Mouse (Mus musculus) limb, embryonic 14.5 days (tissue): ENCODE measurements around the gene Olfr49. TPM values are rescaled to one million over a fixed set of nuclear protein-coding genes. Genes with fewer than 3 reads are reported as not detected.

Source experiments
- ATAC-seq: fragments of 200-750 bp; cut with Nextera tagmentation; 2 replicates; pipeline ENCODE4 v1.8.0; 2017; ENCODE audit warnings: low read depth, moderate number of reproducible peaks, moderate TSS enrichment; ENCODE audit not compliant: low FRiP score
- DNase-seq: peaks from one replicate; pipeline ENCODE4 v3.0.0-alpha.2; 2015; ENCODE audit warnings: low spot score
- H3K27ac ChIP-seq: fragments of 300-500 bp; sonication (generic); replicated peaks from 2 replicates; pipeline ENCODE4 v1.5.1; 2014; ENCODE audit warnings: low read depth, mild to moderate bottlenecking, low read length, moderate library complexity, mixed read lengths
- H3K27me3 ChIP-seq: fragments of 300-500 bp; sonication (generic); 2 replicates; pipeline ENCODE4 v1.6.1; 2014; ENCODE audit warnings: low read length, mixed read lengths; ENCODE audit not compliant: control insufficient read depth, insufficient read depth
- H3K36me3 ChIP-seq: fragments of 300-500 bp; sonication (generic); 2 replicates; pipeline ENCODE4 v1.6.1; 2014; ENCODE audit warnings: mild to moderate bottlenecking, low read length, moderate library complexity, mixed read lengths; ENCODE audit not compliant: control insufficient read depth, insufficient read depth
- H3K4me1 ChIP-seq: fragments of 300-500 bp; sonication (generic); 2 replicates; pipeline ENCODE4 v1.6.1; 2014; ENCODE audit warnings: antibody characterized with exemption, low read length, mixed read lengths; ENCODE audit not compliant: control insufficient read depth, insufficient read depth
- H3K4me2 ChIP-seq: fragments of 300-500 bp; sonication (generic); replicated peaks from 2 replicates; pipeline ENCODE4 v1.6.1; 2014; ENCODE audit warnings: low read depth, mild to moderate bottlenecking, low read length, moderate library complexity; ENCODE audit not compliant: severe bottlenecking
- H3K4me3 ChIP-seq: fragments of 300-500 bp; sonication (generic); replicated peaks from 2 replicates; pipeline ENCODE4 v1.5.1; 2014; ENCODE audit warnings: low read length
- H3K9ac ChIP-seq: fragments of 300-500 bp; sonication (generic); 2 replicates; pipeline ENCODE4 v1.6.1; 2014; ENCODE audit warnings: mild to moderate bottlenecking, low read depth, low read length, moderate library complexity; ENCODE audit not compliant: severe bottlenecking
- H3K9me3 ChIP-seq: fragments of 300-500 bp; sonication (generic); 2 replicates; pipeline ENCODE4 v1.6.1; 2016; ENCODE audit warnings: low read length; ENCODE audit not compliant: control insufficient read depth
- POLR2A ChIP-seq: fragments of 200-500 bp; IDR thresholded peaks from 2 replicates; pipeline ENCODE4 v1.8.0; 2012; ENCODE audit warnings: inconsistent platforms, mild to moderate bottlenecking, moderate library complexity, borderline replicate concordance; ENCODE audit not compliant: insufficient read depth, insufficient read length; ENCODE audit errors: extremely low read depth
- whole genome bisulfite sequencing: fragments of 180-500 bp; shearing (Covaris S2); extraction: QIAGEN DNeasy Blood & Tissue Kit; methylation state at CpG from one replicate; pipeline ENCODE4 v1.1.7; 2014; 5-methylcytosine and 5-hydroxymethylcytosine counted together
- polyA plus RNA-seq, 2 experiments: library from polyadenylated mRNA; depleted of rRNA in 1 of 2; stranded (reverse) in 1 of 2; unstranded in 1 of 2; fragments of >200 nt; fragmentation: Nextera tagmentation in 1 of 2; extraction: Ambion mirVana in 1 of 2; gene quantifications; 2 replicates each; pipeline versions ENCODE4 v1.2.1 to v1.2.3; 2012 to 2014

Olfr49 gene
- polyA plus RNA-seq, 2 experiments = not detected

GRCm38 (mm10) chr14:54300136-54300535 is 15.4 kb upstream of the Olfr49 start:
- Histone ChIP-seq H3K4me1 (no peaks in the 10 kb centered on the region), H3K27me3 (no peaks in the 10 kb centered on the region), H3K4me2 (no peak overlapping the region), H3K9ac (no peak overlapping the region), H3K4me3 (no peak overlapping the region), H3K36me3 (no peaks in the 10 kb centered on the region), H3K27ac (no peak overlapping the region), H3K9me3 (no peaks in the 10 kb centered on the region)
- no peak for ATAC-seq
- WGBS = 85% methylated on average over 5 of the region's 5 CpGs
- no peak for TF ChIP-seq POLR2A
- no peak for DNase-seq

GRCm38 (mm10) chr14:54276446-54276845 is 8.3 kb downstream of the Olfr49 start:
- Histone ChIP-seq H3K27ac (no peak overlapping the region), H3K4me1 (no peaks in the 10 kb centered on the region), H3K4me2 (no peak overlapping the region), H3K4me3 (no peak overlapping the region), H3K9ac (no peak overlapping the region), H3K27me3 (no peaks in the 10 kb centered on the region), H3K9me3 (no peaks in the 10 kb centered on the region), H3K36me3 (no peaks in the 10 kb centered on the region)
- ATAC-seq (no peak), DNase-seq (no peak)
- no peak for TF ChIP-seq POLR2A
- WGBS = 78% methylated on average over 2 of the region's 2 CpGs

GRCm38 (mm10) chr14:54272696-54273095 is 12.0 kb downstream of the Olfr49 start:
- Histone ChIP-seq H3K9ac (no peak overlapping the region), H3K36me3 (peaks cover 15% of the 10 kb centered on the region), H3K27me3 (no peaks in the 10 kb centered on the region), H3K4me2 (no peak overlapping the region), H3K4me3 (no peak overlapping the region), H3K9me3 (no peaks in the 10 kb centered on the region), H3K4me1 (no peaks in the 10 kb centered on the region), H3K27ac (no peak overlapping the region)
- ATAC-seq (no peak), DNase-seq (no peak)
- 88% methylated on average over 3 of the region's 3 CpGs for WGBS
- no peak for TF ChIP-seq POLR2A

- H3K9me3 ChIP-seq = no peaks in the 10 kb centered on the region
- H3K9ac ChIP-seq = no peak overlapping the region
- 83% methylated on average over 3 of the region's 3 CpGs for WGBS
Observed at GRCm38 (mm10) chr14:54271976-54272606, 12.6 kb downstream of the Olfr49 start.

GRCm38 (mm10) chr14:54270413-54270812 is 14.3 kb downstream of the Olfr49 start:
- H3K27me3 ChIP-seq = no peaks in the 10 kb centered on the region
- no peak for TF ChIP-seq POLR2A
- no peaks in the 10 kb centered on the region for H3K4me1 ChIP-seq
- DNase-seq = no peak
- no peak overlapping the region for H3K4me2 ChIP-seq
- no peak overlapping the region for H3K9ac ChIP-seq
- no peaks in the 10 kb centered on the region for H3K9me3 ChIP-seq
- no peak for ATAC-seq
- peaks cover 27% of the 10 kb centered on the region for H3K36me3 ChIP-seq
- no peak overlapping the region for H3K27ac ChIP-seq
- WGBS = 88% methylated on average over 3 of the region's 3 CpGs
- no peak overlapping the region for H3K4me3 ChIP-seq

More at GRCm38 (mm10) chr14:54271976-54272606, 12.6 kb downstream of the Olfr49 start:
- Histone ChIP-seq H3K27me3 (no peaks in the 10 kb centered on the region), H3K36me3 (peaks cover 21% of the 10 kb centered on the region), H3K4me2 (no peak overlapping the region), H3K4me1 (no peaks in the 10 kb centered on the region), H3K4me3 (no peak overlapping the region), H3K27ac (no peak overlapping the region)
- ATAC-seq (no peak), DNase-seq (no peak)
- no peak for TF ChIP-seq POLR2A
